Mouse (Mus musculus): ENCODE measurements around the gene Olfr435.
"Not testable (repeated sequence)": the region's sequence is repeated elsewhere in the genome, so short reads cannot be mapped to it uniquely, and the experiment has no call there.

Gene Olfr435

GRCm38 (mm10) chr6:43196781-43197180 lies at the start of gene Olfr435:
Gene Olfr435, plus strand, starts transcription at chr6:43197146.
- no peak for DNase-seq (ENCODE audit: low spot score)

- DNase-seq (ENCODE audit: low spot score), result no peak
These were observed 37.4 kb upstream of the Olfr435 start for GRCm38 (mm10) chr6:43159502-43159901.

GRCm38 (mm10) chr6:43162982-43163381 lies 34.0 kb upstream of the Olfr435 start, which contains the start of gene Olfr437:
Gene Olfr437, plus strand, starts transcription at chr6:43163282.
- DNase-seq (ENCODE audit: low spot score), result no peak

GRCm38 (mm10) chr6:43167246-43167645 lies 29.7 kb upstream of the Olfr435 start:
- no peak for DNase-seq (ENCODE audit: low spot score)

- no peak for DNase-seq (ENCODE audit: low spot score)
These were observed 25.1 kb upstream of the Olfr435 start, which contains the start of gene Olfr13 for GRCm38 (mm10) chr6:43171840-43172239. Gene Olfr13, plus strand, starts transcription at chr6:43172140.

GRCm38 (mm10) chr6:43178129-43178528 lies 18.8 kb upstream of the Olfr435 start:
- no peak for DNase-seq (ENCODE audit: low spot score)

- no peak for DNase-seq (ENCODE audit: low spot score)
These were observed 18.1 kb upstream of the Olfr435 start for GRCm38 (mm10) chr6:43178584-43179501.

GRCm38 (mm10) chr6:43190986-43191385 lies 6.0 kb upstream of the Olfr435 start:
- no peak for DNase-seq (ENCODE audit: low spot score)

GRCm38 (mm10) chr6:43198094-43198493 lies 1.1 kb downstream of the Olfr435 start:
- DNase-seq (ENCODE audit: low spot score), result no peak

- DNase-seq (ENCODE audit: low spot score), result no peak
These were observed 5.8 kb downstream of the Olfr435 start for GRCm38 (mm10) chr6:43202786-43203185.

GRCm38 (mm10) chr6:43205355-43205754 lies 8.4 kb downstream of the Olfr435 start:
- DNase-seq (ENCODE audit: low spot score), result no peak

GRCm38 (mm10) chr6:43212873-43213272 lies 15.9 kb downstream of the Olfr435 start, which contains the start of gene Olfr434:
Gene Olfr434, plus strand, starts transcription at chr6:43213021.
- not testable (repeated sequence) for DNase-seq (ENCODE audit: low spot score)

- not testable (repeated sequence) for DNase-seq (ENCODE audit: low spot score)
These were observed 34.3 kb downstream of the Olfr435 start, which contains the start of gene Olfr47 for GRCm38 (mm10) chr6:43231255-43231654. Gene Olfr47, plus strand, starts transcription at chr6:43231529.

- peak; percentile 7 for DNase-seq (ENCODE audit: low spot score)
These were observed 45.1 kb downstream of the Olfr435 start for GRCm38 (mm10) chr6:43242061-43242460.

- DNase-seq (ENCODE audit: low spot score), result no peak
These were observed 50.5 kb downstream of the Olfr435 start for GRCm38 (mm10) chr6:43247396-43247795.

GRCm38 (mm10) chr6:43252994-43253393 lies 56.0 kb downstream of the Olfr435 start:
- no peak for DNase-seq (ENCODE audit: low spot score)

Data from ovary, postnatal 14 days (tissue).